ENCODE assay signal across 9 mouse cellular contexts in the genomic region with DNA sequence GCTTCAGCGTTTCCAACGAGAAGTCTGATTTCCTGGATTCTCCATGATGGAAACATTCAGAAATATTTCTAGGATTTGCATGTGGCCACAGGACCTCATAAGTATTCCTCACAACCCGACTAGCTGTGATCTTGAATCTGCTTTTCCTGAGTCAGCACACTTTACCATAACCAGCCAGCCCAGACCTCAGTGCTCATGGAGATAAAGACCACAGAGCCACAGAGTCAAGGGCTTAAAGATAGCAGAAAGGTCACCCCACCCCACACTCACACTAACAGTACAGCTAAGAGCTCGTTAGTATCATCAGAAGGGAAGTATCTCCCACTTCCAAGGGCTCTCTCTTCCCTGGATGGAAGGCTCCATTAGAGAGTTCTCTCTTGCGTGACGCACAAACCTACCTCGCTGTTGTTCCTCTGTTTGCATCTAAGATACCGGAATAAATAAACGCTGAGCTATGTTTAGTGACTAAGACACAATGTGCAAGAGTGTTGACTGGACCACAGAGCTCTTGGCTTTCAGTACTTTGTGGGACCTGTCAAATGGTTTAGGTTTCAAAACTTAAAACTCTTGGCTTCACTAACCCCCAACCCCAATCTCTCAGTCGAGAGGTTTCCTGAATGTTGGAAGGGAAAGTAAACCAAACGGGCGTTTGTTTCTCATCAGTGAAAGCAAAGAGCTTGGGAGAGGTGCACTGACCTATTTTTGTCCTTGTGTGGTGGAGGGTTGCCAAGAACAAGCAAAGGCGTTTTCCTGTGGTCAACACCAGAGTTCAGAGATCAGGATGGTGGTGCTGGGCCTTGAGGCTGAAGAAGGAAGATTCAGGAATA.
DNase-seq lines count a peak whose midpoint lies in the region; ATAC-seq and TF ChIP-seq lines count a peak whose summit lies in the region.
"Had no signal": no experiment of that assay in that cellular context is flagged by ENCODE, and none has a peak within 500 bp of the region (broad histone marks: within the 10 kb centered on the region; RNA-seq: fewer than 3 reads in every experiment).

No protein-coding gene starts in this region.

- H3K9me3 ChIP-seq in hindbrain, embryonic 14.5 days (ENCODE audit: control insufficient read depth, low read length) = no peaks in the 10 kb centered on the region
- no peaks in the 10 kb centered on the region for H3K9me3 ChIP-seq in hindbrain, embryonic 10.5 days
- no peaks in the 10 kb centered on the region for H3K9me3 ChIP-seq in midbrain, postnatal 0 days (ENCODE audit: low read length)
- H3K9me3 ChIP-seq in intestine, postnatal 0 days (ENCODE audit: control insufficient read depth) = no peaks in the 10 kb centered on the region
- H3K9me3 ChIP-seq: embryonic facial prominence, embryonic 12.5 days had no signal

- H3K36me3 ChIP-seq in hindbrain, embryonic 14.5 days (replicated peaks; ENCODE audit: control insufficient read depth, insufficient read depth) = no peaks in the 10 kb centered on the region
- H3K36me3 ChIP-seq in hindbrain, embryonic 10.5 days = no peaks in the 10 kb centered on the region
- H3K36me3 ChIP-seq in midbrain, postnatal 0 days (ENCODE audit: insufficient read depth, low read length) = no peaks in the 10 kb centered on the region
- H3K36me3 ChIP-seq in intestine, postnatal 0 days (ENCODE audit: control insufficient read depth, insufficient read depth) = no peaks in the 10 kb centered on the region
- H3K36me3 ChIP-seq: embryonic facial prominence, embryonic 12.5 days had no signal

- no peak overlapping the region for H3K4me3 ChIP-seq in hindbrain, embryonic 14.5 days (replicated peaks; ENCODE audit: low read length)
- no peak overlapping the region for H3K4me3 ChIP-seq in hindbrain, embryonic 10.5 days
- H3K4me3 ChIP-seq in midbrain, postnatal 0 days (ENCODE audit: low read depth, low read length) = no peak overlapping the region
- H3K4me3 ChIP-seq in intestine, postnatal 0 days (ENCODE audit: low read depth, low read length) = no peak overlapping the region
- H3K4me3 ChIP-seq: embryonic facial prominence, embryonic 12.5 days had no signal

- no peak overlapping the region for H3K27ac ChIP-seq in hindbrain, embryonic 14.5 days
- no peak overlapping the region for H3K27ac ChIP-seq in hindbrain, embryonic 10.5 days
- H3K27ac ChIP-seq in midbrain, postnatal 0 days (ENCODE audit: low read depth, low read length) = no peak overlapping the region
- no peak overlapping the region for H3K27ac ChIP-seq in intestine, postnatal 0 days (ENCODE audit: low read depth, low read length)
- H3K27ac ChIP-seq: embryonic facial prominence, embryonic 12.5 days had no signal

- H3K27me3 ChIP-seq in hindbrain, embryonic 14.5 days (ENCODE audit: control insufficient read depth, insufficient read depth, low read length) = no peaks in the 10 kb centered on the region
- no peaks in the 10 kb centered on the region; the same call in 1 of the 2 replicates for H3K27me3 ChIP-seq in hindbrain, embryonic 10.5 days (ENCODE audit: insufficient read depth, poor library complexity, severe bottlenecking)
- H3K27me3 ChIP-seq in midbrain, postnatal 0 days (ENCODE audit: insufficient read depth, low read length) = no peaks in the 10 kb centered on the region
- H3K27me3 ChIP-seq in intestine, postnatal 0 days (replicated peaks; ENCODE audit: control insufficient read depth, insufficient read depth, low read length) = no peaks in the 10 kb centered on the region
- H3K27me3 ChIP-seq: embryonic facial prominence, embryonic 12.5 days had no signal

- H3K4me1 ChIP-seq in hindbrain, embryonic 14.5 days (replicated peaks; ENCODE audit: control insufficient read depth, insufficient read depth, low read length) = no peaks in the 10 kb centered on the region
- peaks cover 11% of the 10 kb centered on the region for H3K4me1 ChIP-seq in hindbrain, embryonic 10.5 days (replicated peaks)
- no peaks in the 10 kb centered on the region for H3K4me1 ChIP-seq in midbrain, postnatal 0 days (ENCODE audit: insufficient read depth, low read length)
- H3K4me1 ChIP-seq in intestine, postnatal 0 days (replicated peaks; ENCODE audit: control insufficient read depth, insufficient read depth, low read length) = peaks cover 9% of the 10 kb centered on the region; the same call in 1 of the 2 replicates
- H3K4me1 ChIP-seq: embryonic facial prominence, embryonic 12.5 days had no signal

- ATAC-seq in hindbrain, embryonic 14.5 days (ENCODE audit: low FRiP score) = no peak
- no peak for ATAC-seq in midbrain, postnatal 0 days (ENCODE audit: low FRiP score)
- ATAC-seq in intestine, postnatal 0 days = no peak

- 84% methylated on average over 13 of the region's 13 CpGs for WGBS in hindbrain, embryonic 14.5 days
- WGBS in hindbrain, embryonic 10.5 days = 86% methylated on average over 13 of the region's 13 CpGs
- 80% methylated on average over 13 of the region's 13 CpGs for WGBS in midbrain, postnatal 0 days
- WGBS in intestine, postnatal 0 days = 63% methylated on average over 13 of the region's 13 CpGs

- peak; percentile 23 for DNase-seq in hindbrain, embryonic 14.5 days (ENCODE audit: low spot score)
- no peak for DNase-seq in hindbrain, embryonic 10.5 days (ENCODE audit: low spot score)
- peak; percentile 26 to 65 for DNase-seq in cerebellum, postnatal 25 days
- peak; percentile 71 for DNase-seq in kidney, adult 9 months
- DNase-seq in lung, postnatal 25 days (ENCODE audit: low spot score) = peak; percentile 72
- no peak for DNase-seq in midbrain, postnatal 0 days (ENCODE audit: low spot score)
- DNase-seq in urinary bladder, postnatal 25 days (ENCODE audit: low spot score) = no peak

- no peak overlapping the region for H3K4me2 ChIP-seq in hindbrain, embryonic 14.5 days (replicated peaks)
- no peak overlapping the region for H3K4me2 ChIP-seq in midbrain, postnatal 0 days (ENCODE audit: low read depth, low read length, poor library complexity, severe bottlenecking)
- H3K4me2 ChIP-seq in intestine, postnatal 0 days (replicated peaks; ENCODE audit: low read depth) = no peak overlapping the region
- H3K4me2 ChIP-seq: embryonic facial prominence, embryonic 12.5 days had no signal

- no peak overlapping the region for H3K9ac ChIP-seq in hindbrain, embryonic 14.5 days
- H3K9ac ChIP-seq in midbrain, postnatal 0 days (replicated peaks; ENCODE audit: low read length, poor library complexity, severe bottlenecking) = no peak overlapping the region
- H3K9ac ChIP-seq in intestine, postnatal 0 days (ENCODE audit: low read depth, low read length) = no peak overlapping the region
- H3K9ac ChIP-seq: embryonic facial prominence, embryonic 12.5 days had no signal

- TF ChIP-seq CTCF in midbrain, postnatal 0 days (IDR thresholded peaks at IDR 0.05) = no peak
- no peak for TF ChIP-seq CTCF in intestine, postnatal 0 days (IDR thresholded peaks at IDR 0.05; ENCODE audit: low read depth)

Comparison
In these comparisons a context has a peak if more than half of its experiments do, and no peak if none do; other contexts are left out.
1. DNase-seq: peak in hindbrain, embryonic 14.5 days (single experiment), cerebellum, postnatal 25 days (2 of 2), kidney, adult 9 months (single experiment) and lung, postnatal 25 days (single experiment); none in hindbrain, embryonic 10.5 days (single experiment), midbrain, postnatal 0 days (single experiment) and urinary bladder, postnatal 25 days (single experiment).